Mouse (Mus musculus) testis, adult 2 months (tissue): ENCODE results near the gene Cfap299. TPM values are rescaled to one million over a fixed set of nuclear protein-coding genes. Genes with fewer than 3 reads are reported as not detected.

Experiments
- H3K27ac ChIP-seq: fragments of 200-500 bp; 2 replicates; pipeline ENCODE4 v1.5.1; 2012; ENCODE audit warnings: low read depth, low read length; ENCODE audit not compliant: control insufficient read depth, insufficient read depth
- H3K27me3 ChIP-seq: fragments of 200-500 bp; 2 replicates; pipeline ENCODE4 v1.6.1; 2012; ENCODE audit warnings: mild to moderate bottlenecking, low read length, moderate library complexity; ENCODE audit not compliant: control insufficient read depth, insufficient read depth
- H3K36me3 ChIP-seq: fragments of 200-500 bp; 2 replicates; pipeline ENCODE4 v1.6.1; 2012; ENCODE audit warnings: mild to moderate bottlenecking, low read length; ENCODE audit not compliant: control insufficient read depth, insufficient read depth
- H3K4me1 ChIP-seq: fragments of 200-500 bp; 2 replicates; pipeline ENCODE4 v1.6.1; 2012; ENCODE audit warnings: low read length; ENCODE audit not compliant: control insufficient read depth, insufficient read depth
- H3K4me3 ChIP-seq: fragments of 200-500 bp; 2 replicates; pipeline ENCODE4 v1.5.1; 2012; ENCODE audit warnings: low read depth, mild to moderate bottlenecking, low read length, moderate library complexity, mixed read lengths; ENCODE audit not compliant: control insufficient read depth
- CTCF ChIP-seq: fragments of 200-500 bp; IDR thresholded peaks from 2 replicates; pipeline ENCODE4 v1.5.1; 2012; ENCODE audit warnings: low read depth, mild to moderate bottlenecking, inconsistent platforms, low read length, moderate library complexity; ENCODE audit not compliant: control insufficient read depth, insufficient read depth, insufficient replicate concordance
- POLR2A ChIP-seq: fragments of 200-500 bp; IDR thresholded peaks from 2 replicates; pipeline ENCODE4 v1.6.1; 2012; ENCODE audit warnings: low read depth, mild to moderate bottlenecking, inconsistent platforms, low read length, moderate library complexity; ENCODE audit not compliant: control insufficient read depth
- polyA plus RNA-seq: library from polyadenylated mRNA; depleted of rRNA; stranded (reverse); fragments of >200 nt; gene quantifications from 2 replicates; pipeline ENCODE4 v1.2.3, GENCODE M21; 2012

The Cfap299 gene
- polyA plus RNA-seq, 1 experiment: 62.1 TPM

DNA sequence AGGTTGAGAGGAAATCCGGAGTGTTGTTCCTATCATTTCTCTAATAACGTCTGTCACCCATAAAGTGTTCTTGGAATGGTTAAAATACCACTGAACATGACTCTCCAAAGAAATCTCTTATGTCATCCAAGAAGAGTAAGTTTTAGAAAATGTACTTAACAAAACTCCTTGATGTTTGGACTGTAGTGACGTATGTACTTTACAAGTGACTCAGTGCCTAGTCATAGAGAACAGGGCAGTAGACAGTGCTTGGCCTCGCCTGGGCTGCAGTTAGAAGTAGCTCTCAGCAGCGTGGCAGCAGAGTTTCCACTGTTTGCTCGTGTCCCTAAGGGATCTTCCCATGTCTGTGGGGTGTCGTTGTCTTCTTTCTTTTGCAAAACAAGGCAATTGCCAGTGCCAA, 101.0 kb downstream of the Cfap299 start:
- Histone ChIP-seq H3K27me3 (no peaks in the 10 kb centered on the region), H3K36me3 (no peaks in the 10 kb centered on the region), H3K4me3 (no peak overlapping the region), H3K4me1 (no peaks in the 10 kb centered on the region), H3K27ac (no peak overlapping the region)
- TF ChIP-seq CTCF: no peak
- no peak for TF ChIP-seq POLR2A

DNA sequence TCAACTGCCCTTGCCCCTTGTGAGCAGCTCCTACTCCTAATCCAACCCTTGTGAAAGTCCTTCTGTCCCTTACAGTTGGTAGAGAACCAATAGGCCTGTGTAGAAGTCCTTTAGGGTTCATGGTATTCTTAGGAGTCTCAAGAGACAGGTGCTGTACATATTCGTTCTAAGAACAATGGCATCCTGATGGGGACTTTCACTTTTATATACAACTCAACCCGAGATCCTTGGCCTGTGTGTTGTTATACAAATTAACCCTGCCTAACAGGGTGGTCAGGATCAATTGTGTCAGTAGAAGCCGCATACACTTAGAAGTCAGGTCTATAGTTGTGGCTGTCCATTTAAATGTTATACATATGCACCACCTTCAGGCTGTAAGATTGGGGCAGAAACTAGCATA, 109.6 kb downstream of the Cfap299 start:
- TF ChIP-seq POLR2A (no peak), CTCF (no peak)
- Histone ChIP-seq H3K4me3 (no peak overlapping the region), H3K27ac (no peak overlapping the region), H3K4me1 (no peaks in the 10 kb centered on the region), H3K27me3 (no peaks in the 10 kb centered on the region), H3K36me3 (no peaks in the 10 kb centered on the region)

DNA sequence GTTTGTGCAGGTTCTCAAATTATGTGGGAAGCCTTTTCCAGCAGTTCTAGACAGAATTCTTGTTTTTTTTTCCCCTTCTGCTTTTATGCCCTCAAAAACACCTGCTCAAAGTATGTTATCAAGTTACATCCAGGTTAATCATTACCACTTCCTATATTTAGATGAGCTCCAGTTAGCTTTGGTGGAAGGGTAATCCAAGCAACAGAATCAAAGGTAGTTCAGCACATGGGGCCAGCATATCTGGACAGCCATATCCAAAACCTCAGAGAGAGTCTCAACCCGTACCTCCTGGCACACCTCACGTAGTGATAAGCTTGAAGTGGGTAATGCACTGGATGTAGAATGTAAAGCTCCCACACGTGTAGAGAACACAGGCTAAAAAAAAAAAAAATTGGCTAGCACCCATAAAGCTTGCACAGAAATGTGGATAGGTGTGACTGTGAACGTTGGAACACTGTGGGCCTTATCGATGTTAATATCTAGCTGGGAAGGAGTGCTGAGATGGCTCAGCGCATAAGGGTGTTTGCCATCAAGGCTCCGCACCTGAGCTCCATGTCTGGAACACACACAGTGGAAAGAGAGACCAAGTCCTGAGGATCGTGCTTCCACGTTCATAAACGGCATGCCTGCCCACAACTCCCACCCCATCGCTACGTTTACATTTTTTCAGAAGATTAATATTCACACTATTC, 117.8 kb downstream of the Cfap299 start:
- Histone ChIP-seq H3K36me3 (no peaks in the 10 kb centered on the region), H3K27me3 (no peaks in the 10 kb centered on the region), H3K4me3 (no peak overlapping the region), H3K27ac (no peak overlapping the region), H3K4me1 (no peaks in the 10 kb centered on the region)
- no peak for TF ChIP-seq POLR2A
- no peak for TF ChIP-seq CTCF

DNA sequence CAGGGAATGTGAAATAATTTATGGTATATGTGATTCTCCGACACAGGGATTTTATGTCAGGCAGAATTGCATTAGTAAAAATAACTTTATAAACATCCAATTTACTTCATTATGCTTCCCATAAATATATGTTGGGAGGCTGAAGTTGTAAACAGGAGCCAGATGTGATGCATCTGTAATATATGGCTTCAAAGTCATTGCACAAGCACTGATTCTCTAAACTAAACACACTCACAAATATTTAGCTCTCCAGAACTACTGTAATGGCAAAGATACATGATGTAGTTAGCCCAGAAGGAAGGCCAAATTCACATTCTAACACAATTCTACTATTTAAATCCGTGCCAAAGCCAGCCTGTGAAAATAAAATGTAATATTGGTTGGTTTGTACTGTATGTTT, 120.8 kb downstream of the Cfap299 start:
- peaks cover 5% of the 10 kb centered on the region for H3K4me1 ChIP-seq
- H3K27ac ChIP-seq: no peak overlapping the region
- H3K36me3 ChIP-seq: no peaks in the 10 kb centered on the region
- H3K27me3 ChIP-seq: no peaks in the 10 kb centered on the region
- no peak overlapping the region for H3K4me3 ChIP-seq
- no peak for TF ChIP-seq POLR2A
- no peak for TF ChIP-seq CTCF

DNA sequence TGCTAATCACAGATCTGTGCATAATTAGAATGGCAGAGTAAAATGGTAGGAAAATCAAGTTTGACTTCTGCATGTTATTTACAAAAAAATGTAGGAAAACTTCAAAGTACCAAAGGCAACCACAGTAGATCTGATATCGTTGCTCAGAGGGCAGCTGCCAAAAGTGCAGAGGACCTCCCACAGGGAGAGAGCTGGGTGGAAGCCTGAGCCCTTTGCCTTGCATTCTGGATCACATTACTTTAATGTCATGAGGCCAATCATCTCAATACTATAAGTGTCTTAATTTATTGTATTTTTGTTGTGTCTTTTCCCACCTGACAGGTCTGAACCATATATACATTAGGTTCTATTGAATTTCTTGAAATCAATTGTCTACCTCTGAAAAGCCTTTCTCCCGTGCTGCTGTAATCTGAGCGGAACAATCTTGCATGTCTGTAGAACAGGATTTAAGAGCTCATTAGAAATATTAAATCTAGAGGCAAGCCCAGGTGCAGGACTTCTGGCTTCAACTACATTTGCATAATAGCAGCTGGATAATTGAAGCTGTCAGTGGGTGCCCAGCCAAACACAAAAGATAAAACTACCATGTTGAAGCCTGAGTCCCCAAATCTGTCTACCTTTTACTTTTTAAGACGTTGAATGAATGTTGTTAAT, 137.9 kb downstream of the Cfap299 start:
- H3K27me3 ChIP-seq: no peaks in the 10 kb centered on the region
- no peaks in the 10 kb centered on the region for H3K4me1 ChIP-seq
- no peaks in the 10 kb centered on the region for H3K36me3 ChIP-seq
- H3K4me3 ChIP-seq: no peak overlapping the region
- TF ChIP-seq POLR2A (no peak), CTCF (no peak)
- no peak overlapping the region for H3K27ac ChIP-seq

DNA sequence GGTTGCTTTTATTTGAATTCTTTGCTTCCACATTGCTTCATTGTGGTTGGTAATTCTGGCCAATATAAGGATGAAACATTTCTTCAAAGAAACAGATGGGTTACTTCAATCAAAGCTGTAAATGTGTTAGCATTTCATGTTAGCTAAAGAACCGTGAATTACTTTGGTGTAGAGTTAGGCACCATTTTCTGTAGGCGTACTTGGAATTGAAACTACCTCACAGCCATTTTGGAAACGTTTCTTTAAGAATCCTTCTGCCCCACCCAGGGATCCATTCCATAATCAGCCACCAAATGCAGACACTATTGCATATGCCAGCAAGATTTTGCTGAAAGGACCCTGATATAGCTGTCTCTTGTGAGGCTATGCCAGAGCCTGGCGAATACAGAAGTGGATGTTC, 140.9 kb downstream of the Cfap299 start:
- H3K4me3 ChIP-seq: no peak overlapping the region
- no peaks in the 10 kb centered on the region for H3K36me3 ChIP-seq
- H3K27ac ChIP-seq: no peak overlapping the region
- H3K4me1 ChIP-seq: no peaks in the 10 kb centered on the region
- H3K27me3 ChIP-seq: no peaks in the 10 kb centered on the region
- TF ChIP-seq CTCF: no peak
- no peak for TF ChIP-seq POLR2A

DNA sequence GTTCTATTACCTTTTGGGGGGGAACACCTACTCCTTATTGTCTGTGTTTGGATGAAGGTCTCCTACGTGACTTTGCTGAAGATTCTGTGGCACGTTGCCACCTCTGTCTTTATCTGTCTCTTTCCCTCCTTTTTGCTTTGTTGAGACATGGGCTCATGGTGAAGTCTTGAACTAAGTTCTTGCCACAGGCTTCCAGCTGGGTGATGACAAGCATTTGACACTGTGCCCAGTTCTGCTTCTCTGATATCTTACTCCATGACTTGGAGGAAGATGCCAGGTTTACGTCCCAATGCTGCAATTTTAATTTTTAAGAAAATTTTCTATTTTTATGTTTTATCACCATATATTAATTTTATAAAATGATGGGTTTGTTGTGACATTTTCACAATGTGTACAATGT, 147.4 kb downstream of the Cfap299 start:
- Histone ChIP-seq H3K36me3 (no peaks in the 10 kb centered on the region), H3K27ac (no peak overlapping the region), H3K4me3 (no peak overlapping the region), H3K4me1 (no peaks in the 10 kb centered on the region), H3K27me3 (no peaks in the 10 kb centered on the region)
- no peak for TF ChIP-seq POLR2A
- TF ChIP-seq CTCF: no peak

DNA sequence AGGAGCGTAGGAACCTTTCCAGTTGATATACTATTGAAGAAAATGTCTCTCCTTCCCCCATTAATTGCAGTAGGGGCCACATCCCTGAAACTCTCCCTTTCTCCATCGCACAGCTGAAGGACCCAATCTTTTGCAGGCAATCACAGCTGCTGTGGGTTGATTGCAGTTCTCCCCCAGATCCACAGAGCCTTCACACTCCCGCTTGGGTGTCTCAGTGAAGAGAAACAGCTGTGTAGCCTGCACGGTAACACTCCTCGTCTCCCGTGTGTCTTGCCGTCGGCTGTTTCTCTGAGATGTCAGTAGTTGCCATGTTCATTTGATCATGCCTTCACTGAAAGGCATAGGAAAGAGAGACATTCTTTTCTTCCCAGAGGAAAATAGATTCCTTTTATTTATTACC, 148.2 kb downstream of the Cfap299 start:
- Histone ChIP-seq H3K27me3 (no peaks in the 10 kb centered on the region), H3K27ac (no peak overlapping the region), H3K36me3 (no peaks in the 10 kb centered on the region), H3K4me3 (no peak overlapping the region), H3K4me1 (no peaks in the 10 kb centered on the region)
- TF ChIP-seq CTCF (no peak), POLR2A (no peak)
